Mouse (Mus musculus): ENCODE data around the gene Adamts14.

Gene Adamts14

GRCm38 (mm10) chr10:61226784-61227396, 46.3 kb downstream of the Adamts14 start:
- DNase-seq: no peak

DNA sequence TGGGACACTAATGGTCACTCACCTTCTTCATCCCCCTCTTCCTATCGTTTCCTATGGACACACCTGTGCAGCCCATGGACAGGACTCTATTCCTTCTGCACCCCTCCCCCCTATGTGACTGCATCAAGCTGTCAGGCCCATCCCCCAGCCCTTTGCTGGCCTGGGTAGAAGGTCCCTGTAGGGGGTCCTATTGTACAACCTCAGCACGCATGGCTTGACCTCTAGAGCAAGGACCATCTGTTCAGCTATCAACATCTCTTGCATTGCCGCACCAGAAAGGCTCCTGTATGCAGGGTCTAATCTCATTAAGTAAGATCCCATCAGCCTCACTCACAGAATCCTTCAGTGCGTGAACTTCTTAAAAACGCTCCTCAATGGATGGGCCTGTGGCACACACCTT, 47.5 kb downstream of the Adamts14 start:
- DNase-seq: no peak

DNA sequence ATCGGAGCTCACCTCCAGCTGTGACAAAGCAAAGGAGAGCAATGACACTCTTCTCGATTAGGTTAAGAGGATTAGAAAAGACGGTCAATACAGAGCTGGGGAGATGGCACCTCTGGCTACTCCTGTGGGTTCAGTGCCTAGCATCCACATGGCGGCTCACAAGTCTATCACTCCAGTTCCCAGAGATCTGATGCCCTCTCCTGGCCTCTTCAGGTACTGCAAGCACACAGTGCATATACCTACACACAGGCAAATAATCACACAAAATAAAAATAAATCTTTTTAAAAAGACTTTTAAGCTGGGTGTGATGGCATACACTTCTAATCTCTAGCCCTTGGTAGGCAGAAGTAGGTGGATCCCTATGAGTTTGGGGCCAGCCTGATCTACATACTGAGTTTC, 53.9 kb downstream of the Adamts14 start:
- DNase-seq: no peak

DNA sequence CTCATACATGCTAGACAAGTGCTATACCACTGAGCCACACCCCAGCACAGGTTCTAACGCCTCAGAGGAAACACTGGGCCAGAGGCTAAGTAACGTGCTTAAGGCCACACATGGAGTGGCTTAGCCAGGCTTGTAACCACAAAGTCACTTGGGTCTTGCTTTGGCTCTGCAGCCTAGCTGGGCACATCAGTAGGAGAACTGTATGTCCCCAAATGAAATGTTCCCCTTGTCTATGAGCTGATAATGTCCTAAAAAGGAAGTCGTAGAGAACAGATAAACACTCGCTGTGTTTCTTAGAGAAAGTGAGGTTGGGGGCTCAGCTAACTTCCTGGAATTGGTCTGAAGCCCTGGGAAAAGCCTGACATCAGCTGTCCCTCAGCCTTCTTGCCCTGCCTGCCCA, 57.1 kb downstream of the Adamts14 start:
- no peak for DNase-seq

DNA sequence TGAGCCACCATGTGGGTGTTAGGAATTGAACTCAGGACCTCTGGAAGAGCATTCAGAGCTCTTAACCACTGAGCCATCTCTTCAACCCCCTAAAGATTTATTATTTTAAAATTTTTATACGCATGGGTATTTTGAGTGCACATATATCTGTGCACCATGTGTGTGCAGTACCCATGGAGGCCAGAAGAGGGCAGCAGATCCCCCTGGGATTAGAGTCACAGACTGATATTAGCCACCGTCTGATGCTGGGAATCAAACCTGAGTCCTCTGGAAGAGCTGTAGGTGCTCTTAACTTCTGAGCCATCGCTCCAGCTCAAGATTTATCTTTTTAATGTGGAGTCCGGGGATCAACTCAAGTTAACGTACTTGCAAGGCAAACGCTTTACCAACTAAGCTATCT, 57.6 kb downstream of the Adamts14 start:
- DNase-seq: no peak

DNA sequence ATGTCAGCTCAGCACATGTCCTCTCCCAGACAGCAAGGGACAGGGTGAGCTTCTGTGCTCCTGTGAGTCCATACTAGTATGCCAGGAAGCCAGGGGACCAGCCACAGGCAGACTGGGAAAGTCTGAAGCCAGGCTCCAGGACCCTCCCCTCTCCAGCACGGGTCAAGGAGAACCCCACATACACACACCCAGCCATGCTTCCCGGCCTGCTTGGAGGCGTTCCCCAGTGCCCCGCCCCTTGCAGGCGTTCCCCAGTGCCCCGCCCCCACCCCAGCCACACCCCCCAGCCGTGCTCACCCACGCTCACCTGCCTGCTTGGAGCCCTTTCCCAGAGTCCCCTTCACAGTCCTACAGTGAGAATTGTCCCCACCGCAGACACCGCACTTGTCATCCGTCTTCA, 60.4 kb downstream of the Adamts14 start:
- no peak for DNase-seq

- peak; percentile 17 for DNase-seq
Observed at GRCm38 (mm10) chr10:61211743-61212142, 61.5 kb downstream of the Adamts14 start.

GRCm38 (mm10) chr10:61211105-61211504, 62.1 kb downstream of the Adamts14 start:
- DNase-seq: no peak

DNA sequence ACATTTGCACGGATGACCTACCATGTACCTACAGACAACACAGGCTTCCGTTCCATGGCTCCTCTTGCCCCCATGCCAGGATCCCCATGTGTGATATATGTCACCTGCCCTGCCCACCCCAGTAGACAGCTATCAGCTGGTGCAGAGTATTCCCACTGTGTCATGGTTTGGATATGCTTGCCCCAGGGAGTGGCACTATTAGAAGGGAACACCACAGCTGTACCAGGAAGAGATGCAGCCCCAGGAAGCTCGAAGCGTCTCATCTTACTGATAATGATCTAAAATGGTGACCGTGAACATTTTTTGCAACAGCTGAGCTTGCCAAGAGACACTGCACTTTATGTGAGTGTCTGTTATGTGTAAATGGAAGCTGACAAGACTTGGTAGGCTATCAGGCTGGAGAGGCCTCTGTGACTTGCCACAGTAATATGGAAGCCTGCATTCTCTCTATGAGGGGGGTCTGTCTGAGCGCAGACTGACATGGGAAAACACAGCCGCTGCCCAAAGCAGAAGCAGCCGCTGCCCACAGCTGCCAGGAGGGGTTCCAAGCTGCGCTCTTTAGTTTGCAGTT, 65.0 kb downstream of the Adamts14 start:
- DNase-seq: no peak

GRCm38 (mm10) chr10:61203930-61204329, 69.3 kb downstream of the Adamts14 start:
- DNase-seq: no peak

GRCm38 (mm10) chr10:61201596-61202318, 71.5 kb downstream of the Adamts14 start:
- DNase-seq: no peak

GRCm38 (mm10) chr10:61200998-61201397, 72.2 kb downstream of the Adamts14 start:
- DNase-seq: no peak

GRCm38 (mm10) chr10:61200232-61200820, 72.9 kb downstream of the Adamts14 start:
- DNase-seq: no peak

- DNase-seq: peak; percentile 41
Observed at GRCm38 (mm10) chr10:61199566-61200213, 73.5 kb downstream of the Adamts14 start.

DNA sequence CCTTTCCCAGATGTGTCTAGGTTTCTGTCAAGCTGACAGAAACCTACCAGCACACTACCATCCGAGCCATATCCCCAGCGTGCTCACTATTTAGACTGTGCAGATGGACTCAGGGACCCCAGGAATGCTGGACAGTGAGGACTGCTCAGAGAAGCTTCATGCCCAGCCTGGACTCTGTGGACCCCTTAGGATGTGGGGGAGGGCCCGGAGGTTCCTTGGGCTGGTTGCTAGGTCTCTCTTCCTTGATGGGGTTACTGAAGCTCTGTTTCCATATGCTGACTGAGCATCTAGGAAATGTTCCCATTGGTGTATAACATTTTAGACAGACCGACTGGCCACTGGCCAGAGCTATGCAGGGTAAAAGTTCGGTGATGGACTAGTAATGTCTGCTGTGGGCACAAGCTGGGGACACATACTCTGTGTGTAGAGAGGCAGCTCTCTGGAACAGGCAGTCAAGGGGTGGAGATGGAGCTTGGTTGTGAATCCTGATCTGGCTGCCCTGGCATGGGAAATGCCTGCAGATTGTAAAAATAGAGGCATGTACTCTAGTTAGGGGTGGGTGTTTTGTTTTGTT, 77.4 kb downstream of the Adamts14 start:
- DNase-seq: no peak

GRCm38 (mm10) chr10:61195216-61195615, 78.0 kb downstream of the Adamts14 start:
- DNase-seq: no peak

GRCm38 (mm10) chr10:61194611-61195010, 78.6 kb downstream of the Adamts14 start:
- no peak for DNase-seq

GRCm38 (mm10) chr10:61188010-61188409, 85.2 kb downstream of the Adamts14 start:
- no peak for DNase-seq

DNA sequence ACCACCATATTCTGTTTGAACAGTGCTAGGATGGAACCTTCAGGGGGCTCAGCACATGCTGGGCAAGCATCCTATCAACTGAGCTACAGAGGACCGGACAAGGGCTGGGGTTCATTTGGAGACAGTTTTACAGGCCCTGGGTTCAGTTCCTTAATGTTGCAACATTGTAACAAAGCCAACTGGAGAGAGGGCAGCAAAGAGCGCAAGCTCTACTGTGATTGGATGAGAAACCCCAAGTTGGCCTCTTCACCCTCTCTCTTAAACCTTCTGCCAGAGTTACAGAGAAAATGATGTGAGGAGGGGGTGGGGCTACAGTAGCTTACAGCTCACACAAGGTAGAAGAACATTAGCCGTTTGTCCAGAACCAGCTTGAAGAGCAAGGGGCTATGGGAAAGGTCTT, 86.2 kb downstream of the Adamts14 start:
- no peak for DNase-seq

DNA sequence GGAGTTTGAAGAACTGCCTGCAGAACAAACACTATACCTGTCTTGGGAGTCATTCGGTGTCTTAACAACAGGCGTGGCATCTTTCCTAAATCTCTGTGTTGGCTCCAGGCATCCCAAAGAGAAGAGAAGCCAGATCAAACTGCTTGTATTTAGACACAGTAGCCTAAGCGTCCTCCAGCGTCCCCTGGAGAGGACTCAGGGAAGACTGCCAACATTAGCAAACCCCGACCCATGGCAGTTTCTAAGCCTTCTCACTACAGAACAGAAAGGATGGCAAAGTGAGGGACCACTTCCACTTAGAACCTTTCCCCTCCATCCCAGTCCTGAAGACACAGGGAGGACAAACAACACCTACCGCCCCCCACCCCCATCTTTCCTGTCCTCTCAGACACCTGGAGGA, 93.3 kb downstream of the Adamts14 start:
- no peak for DNase-seq

DNA sequence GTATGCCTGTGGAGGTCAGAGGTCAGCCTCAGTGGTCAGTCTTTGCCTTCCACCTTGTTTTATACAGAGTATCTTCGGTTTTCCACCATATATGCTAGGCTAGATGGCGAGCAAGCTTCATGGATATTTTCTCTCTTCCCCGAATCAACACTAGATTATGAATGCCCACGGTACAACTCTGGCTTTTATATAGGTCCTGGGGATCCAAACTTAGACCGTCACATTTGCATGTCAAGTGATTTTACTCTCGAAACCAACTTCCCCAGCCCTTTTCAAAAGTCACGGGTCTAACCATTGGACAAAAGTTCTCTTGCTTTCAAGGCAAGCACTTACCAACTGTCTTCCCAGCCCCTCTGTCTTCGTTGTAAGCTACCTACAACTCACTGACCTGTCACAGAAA, 94.6 kb downstream of the Adamts14 start:
- no peak for DNase-seq

DNA sequence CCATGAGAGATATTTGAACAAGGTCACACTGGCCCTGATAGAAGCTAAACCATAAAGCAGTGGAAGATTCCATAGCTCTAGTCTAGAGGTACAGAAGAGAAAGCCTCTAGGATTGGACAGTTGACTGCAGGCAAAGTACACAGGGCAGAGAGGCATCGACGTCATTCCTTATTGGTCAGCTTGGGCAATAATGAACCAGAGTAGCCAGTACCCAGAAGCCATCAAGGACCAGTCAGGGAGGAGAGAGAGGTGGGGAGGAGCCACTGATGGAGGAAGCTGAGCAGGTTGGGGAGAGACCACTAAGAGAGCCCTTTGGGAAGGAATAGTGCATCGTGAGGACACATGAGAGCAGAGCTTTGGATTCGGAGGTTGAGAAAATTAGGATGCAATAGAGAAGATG, 95.5 kb downstream of the Adamts14 start:
- DNase-seq: no peak

- no peak for DNase-seq
Observed at GRCm38 (mm10) chr10:61176221-61176790, 96.9 kb downstream of the Adamts14 start.

Data from layer of hippocampus, adult 9-11 months (tissue).